Mouse (Mus musculus): Measurements from ENCODE around the gene Mob3b.

GRCm38 (mm10) chr4:35145726-35146125, 11.6 kb downstream of the Mob3b start:
- TF ChIP-seq CTCF (IDR thresholded peaks at IDR 0.05; ENCODE audit: low read depth) (no peak), EP300 (IDR thresholded peaks at IDR 0.05; ENCODE audit: low read depth) (no peak)
